Mouse (Mus musculus): ENCODE measurements at regions not wholly inside any gene's neighbourhood (a gene's known extent, or its start where the extent isn't known, plus 50 kb on each side); places are given as distances from the start of the nearest gene placed in this dataset.

DNA sequence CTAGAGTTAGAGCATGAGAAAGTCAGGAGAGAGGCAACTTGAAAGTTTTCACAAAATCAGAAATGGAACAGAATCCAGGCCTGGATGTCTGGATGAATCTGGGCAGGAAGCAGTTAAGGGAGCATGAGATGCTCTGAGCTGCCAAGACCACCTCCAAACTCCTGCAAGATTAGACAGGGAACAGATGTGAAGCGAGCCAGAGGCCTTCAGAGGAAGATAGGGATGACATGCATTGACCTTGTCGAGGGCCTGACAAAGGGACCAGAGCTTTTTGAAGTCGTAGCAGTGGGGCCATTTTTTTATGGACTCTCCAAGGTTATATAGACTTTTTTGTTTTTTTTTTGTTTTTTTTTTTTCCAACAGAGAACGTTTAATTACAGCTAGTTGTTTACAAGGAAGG lies 1886.9 kb upstream of the 5930422O12Rik start:
- no peak for TF ChIP-seq USF1 (IDR thresholded peaks at IDR 0.05; ENCODE audit: low read depth)
- TF ChIP-seq CTCF (IDR thresholded peaks at IDR 0.05; ENCODE audit: control insufficient read depth, insufficient read depth, insufficient read length), result no peak
